Mouse (Mus musculus) bone marrow macrophage, adult 2 months (primary cell): ENCODE data around the gene Rergl.

Experiments
- CTCF ChIP-seq: IDR thresholded peaks from 2 replicates; pipeline ENCODE4 v1.5.1; 2012; ENCODE audit warnings: low read depth, mild to moderate bottlenecking, low read length, moderate library complexity
- POLR2A ChIP-seq: IDR thresholded peaks from 2 replicates; pipeline ENCODE4 v1.6.1; 2012; ENCODE audit warnings: mild to moderate bottlenecking, low read depth, low read length, borderline replicate concordance

DNA sequence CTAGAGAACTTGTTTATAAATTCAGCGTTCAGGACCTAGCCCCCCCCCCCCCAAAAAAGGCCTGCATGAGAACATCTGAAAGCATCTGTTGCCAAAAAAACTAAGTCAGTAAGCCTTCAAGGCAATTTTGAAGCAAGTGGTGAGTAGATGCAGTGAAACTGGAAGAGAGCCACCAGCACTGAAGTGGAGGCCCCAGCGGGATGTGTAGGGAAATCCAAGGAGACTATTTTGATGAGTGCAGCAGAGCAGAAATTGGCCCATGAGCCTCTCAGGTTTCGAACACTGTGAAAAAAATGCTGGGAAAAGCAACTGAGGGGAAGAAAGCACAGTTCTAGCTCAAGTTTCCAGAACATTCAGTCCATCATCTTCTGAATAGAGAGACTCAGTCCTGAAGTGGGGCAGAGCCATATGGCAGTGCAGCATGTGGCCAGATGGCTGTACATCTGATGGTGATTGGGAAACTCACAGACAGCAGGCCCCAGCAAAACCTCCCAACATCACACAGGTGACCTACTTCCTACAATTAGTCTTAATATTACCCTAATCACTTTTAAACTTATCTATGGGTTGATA, 13.2 kb upstream of the Rergl start:
- no peak for TF ChIP-seq CTCF
- no peak for TF ChIP-seq POLR2A
